Mouse (Mus musculus) liver, postnatal 0 days (tissue): ENCODE data around the gene Snx21.

Experiments
- CTCF ChIP-seq: sonication (generic); IDR thresholded peaks from 2 replicates; pipeline ENCODE4 v1.5.1; 2016; ENCODE audit warnings: antibody characterized with exemption, low read depth
- EP300 ChIP-seq: IDR thresholded peaks from 2 replicates; pipeline ENCODE4 v1.6.1; 2016; ENCODE audit warnings: antibody characterized with exemption, low read depth, mild to moderate bottlenecking

DNA sequence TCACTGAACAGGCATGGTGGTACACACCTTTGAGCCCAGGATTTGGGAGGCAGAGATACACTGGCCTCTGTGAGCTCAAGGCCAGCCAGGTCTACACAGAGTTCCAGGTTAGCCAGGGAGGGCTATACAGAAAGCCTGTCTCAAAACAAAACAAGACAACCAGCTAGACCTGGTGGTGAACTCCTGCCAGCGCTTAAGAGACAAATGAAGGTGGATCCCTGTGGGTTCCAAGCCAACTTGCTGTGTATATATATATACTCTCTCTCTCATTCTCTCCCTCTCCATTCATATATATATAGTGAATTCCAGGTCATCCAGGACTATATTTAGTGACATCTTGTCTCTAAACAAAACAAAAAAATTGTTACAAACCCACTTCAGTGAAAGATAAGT lies 18.3 kb downstream of the Snx21 start:
- no peak for TF ChIP-seq CTCF
- no peak for TF ChIP-seq EP300
